Mouse (Mus musculus): Measurements from ENCODE around the gene Chsy1.
A peak's percentile ranks its signal among the peaks of the same experiment; 100 is the strongest.

Gene Chsy1

DNA sequence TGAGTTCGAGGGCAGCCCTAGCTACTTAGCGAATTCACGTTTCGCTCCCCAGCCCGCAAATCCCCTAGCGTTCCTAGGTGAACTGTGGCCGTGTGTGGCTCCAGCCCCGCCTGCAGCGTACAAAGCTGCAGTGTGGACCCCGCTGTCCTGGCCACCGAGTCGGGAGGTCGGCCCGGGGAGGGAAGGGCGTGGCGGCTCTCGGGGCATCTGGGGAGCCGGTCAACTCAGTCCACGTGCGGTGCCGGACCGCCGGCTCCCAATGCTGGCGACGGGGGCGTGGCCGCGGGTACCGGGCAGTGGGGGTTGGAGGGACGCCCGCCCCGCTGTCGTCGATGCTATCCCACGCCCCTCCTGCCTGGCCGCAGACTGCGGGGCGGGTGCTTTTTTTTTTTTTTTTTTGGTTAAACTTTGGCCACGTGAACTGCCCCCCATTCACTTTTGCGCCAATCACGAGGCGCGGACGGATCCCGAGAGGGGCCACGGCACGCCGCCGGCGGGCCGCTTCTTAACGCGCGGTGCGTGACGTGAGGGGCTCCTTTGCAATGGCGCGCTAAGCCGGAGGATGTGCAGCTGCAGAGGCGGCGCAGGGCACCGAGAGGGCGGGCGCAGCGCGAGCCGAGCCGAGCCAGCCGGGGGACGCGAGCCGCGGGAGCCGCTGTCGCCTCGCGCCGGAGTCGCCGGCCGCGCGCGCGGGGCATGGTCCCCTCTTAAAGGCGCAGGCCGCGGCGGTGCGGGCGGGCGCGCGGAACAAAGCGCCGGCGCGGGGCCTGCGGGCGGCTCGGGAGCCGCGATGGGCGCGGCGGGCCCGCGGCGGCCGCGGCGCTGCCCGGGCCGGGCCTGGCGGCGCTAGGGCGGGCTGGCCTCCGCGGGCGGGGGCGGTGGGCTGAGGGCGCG, at the start of gene Chsy1:
Gene Chsy1, plus strand, starts transcription at position 555 of the 894 bp plus-strand sequence.
- DNase-seq: peak; percentile 80 to 86

DNA sequence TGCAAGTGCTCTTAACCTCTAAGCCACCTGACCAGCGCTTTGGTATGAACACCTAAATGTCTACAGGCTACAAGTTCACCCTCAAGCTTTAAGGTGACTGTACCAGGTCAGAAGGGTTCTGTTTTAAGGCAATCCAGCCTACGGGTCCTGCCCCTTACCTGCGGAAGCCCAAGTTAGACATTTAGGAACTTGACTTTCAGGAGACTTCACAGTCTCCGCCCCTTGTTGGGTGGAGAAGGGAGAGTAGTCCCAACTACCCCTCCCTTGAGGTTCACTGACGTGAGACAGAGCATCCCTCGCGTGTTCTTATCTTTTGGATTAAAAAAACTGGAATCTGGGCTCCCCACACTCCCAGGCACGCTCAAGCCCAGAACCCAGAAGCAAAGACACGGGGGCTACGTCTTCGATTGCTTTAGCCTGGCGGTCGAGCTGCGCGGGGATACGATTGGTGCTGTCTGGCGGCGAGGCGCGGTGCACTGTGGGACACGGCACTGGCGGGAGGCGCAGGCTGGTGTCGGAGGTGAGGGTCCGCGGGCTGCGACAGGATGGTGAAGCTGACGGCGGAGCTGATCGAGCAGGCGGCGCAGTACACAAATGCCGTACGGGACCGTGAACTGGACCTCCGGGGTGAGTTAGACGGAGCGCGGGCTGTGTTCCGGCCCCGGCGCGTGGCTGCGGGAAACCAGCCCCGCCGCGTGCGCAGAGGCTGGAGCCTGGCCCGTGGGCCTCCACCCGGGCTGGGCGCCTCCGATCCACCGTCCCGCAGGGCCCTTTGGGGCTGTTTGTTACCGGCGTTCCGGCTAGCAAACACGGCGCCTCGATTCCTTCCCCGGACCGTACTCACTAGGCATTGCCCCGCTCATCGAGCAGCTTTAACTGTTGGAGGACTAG, 49.0 kb upstream of the Chsy1 start:
- peak; percentile 82 to 88 for DNase-seq

DNA sequence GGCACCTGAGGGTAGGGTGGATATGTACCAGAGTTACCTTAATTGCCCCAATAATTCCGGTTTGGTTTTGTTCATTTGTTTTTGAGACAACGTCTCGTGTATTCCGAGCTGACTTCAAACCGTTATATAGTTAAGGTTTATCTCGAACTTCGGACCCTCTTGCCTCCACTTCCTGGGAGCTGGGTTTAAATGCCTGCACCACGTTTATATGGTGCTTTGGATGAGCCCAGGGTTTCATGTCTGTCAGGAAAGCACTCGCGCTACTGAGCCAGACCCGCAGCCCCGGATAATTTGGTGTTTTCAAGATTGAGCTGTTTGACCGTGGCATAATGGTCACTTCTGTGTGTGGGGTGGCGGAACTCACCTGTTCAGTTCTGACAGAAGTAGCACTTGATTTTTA, 48.3 kb upstream of the Chsy1 start:
- DNase-seq: no peak

DNA sequence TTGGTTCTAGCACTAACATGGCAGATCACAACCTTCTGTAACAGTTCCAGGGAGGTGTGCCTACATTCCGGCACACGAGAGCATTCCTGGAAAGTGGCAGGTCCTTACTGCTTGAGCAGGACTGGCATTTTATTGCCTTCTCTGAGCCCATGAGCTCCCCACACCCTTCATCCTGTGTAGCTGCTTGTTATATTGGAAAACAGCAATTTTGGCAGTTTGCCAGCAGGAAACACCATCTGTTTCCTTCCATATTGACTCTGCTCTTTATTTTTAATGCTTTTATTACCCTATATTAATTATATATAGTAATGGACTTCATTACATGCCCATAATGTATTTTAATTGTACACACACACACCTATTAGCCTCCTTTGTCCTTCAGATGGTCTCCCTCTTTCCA, 32.9 kb upstream of the Chsy1 start:
- DNase-seq: no peak

DNA sequence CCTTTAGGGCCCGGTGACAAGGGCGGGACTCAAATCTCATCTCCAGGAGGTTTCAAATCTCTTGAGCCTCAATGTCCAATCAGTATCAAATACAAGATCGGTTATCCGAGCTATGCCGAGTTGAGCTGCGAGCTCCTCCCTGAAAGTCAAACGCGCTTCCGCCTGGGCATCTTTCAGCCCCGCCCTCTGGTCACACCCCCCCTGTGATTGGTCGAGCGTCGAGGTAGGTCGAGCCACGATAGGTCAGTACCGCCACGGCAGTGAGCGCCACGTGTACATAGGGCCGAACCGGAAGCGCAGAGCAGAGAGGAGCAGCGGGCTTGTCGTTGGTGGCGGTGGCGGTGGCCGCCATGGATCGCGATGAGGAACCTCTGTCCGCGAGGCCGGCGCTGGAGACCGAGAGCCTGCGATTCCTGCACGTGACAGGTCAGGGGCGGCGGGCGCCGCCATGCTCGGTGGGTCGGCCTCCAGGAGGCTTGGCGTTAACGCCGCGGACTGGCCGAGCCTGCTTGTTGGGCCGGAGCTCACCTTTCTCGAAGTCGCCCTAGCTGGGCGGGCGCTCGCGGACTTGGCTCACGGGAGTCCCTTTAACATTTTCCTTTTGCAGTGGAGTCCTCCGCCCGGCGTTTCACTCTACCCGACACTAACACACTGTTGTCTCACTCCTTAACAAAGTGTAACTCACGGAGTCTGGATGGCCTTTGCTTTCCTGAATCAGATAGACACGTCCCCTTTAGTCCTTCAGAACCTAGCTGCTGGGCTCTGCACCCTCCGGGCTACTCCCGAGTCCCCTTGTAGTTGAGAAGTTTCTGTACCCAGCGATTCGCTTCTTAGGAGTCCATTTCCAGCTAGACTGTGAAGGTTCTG, 29.7 kb upstream of the Chsy1 start, which contains the start of gene Selenos:
Gene Selenos, plus strand, starts transcription at position 286 of the 867 bp plus-strand sequence.
- DNase-seq: peak; percentile 96 to 97

DNA sequence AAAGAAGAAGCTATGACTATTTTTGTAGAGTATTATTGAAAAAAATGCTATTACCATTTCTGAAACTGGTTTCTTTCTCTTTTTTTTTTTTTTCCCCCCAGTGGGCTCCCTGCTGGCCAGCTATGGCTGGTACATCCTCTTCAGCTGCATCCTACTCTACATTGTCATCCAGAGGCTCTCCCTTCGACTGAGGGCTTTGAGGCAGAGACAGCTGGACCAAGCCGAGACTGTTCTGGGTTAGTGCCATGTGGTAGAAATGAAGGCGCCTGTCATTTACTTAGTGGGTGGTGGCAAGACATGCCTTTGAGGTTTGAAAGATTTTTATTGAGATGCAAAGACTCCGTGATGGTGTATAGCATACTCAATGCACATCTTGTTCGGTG, 29.1 kb upstream of the Chsy1 start:
- DNase-seq: no peak

DNA sequence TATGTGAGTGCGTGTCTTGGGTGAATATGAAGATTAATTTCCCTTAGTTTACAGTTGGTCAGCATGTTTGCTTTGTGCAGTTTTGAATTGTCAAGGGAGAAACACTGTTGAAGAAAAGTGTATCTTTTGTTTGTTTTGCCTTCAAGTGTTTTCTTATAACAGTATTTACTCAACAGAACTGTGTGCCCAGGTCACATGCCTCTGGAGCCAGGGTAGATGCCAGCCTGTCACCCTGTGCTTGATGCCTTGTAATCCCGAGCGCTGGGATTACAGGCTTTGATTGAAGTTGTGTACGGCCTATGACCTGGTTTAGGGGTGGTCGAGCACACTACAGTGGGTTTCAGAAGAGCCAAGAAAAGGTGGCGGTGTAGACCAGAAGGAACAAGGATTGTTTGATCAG, 25.6 kb upstream of the Chsy1 start:
- DNase-seq: no peak

DNA sequence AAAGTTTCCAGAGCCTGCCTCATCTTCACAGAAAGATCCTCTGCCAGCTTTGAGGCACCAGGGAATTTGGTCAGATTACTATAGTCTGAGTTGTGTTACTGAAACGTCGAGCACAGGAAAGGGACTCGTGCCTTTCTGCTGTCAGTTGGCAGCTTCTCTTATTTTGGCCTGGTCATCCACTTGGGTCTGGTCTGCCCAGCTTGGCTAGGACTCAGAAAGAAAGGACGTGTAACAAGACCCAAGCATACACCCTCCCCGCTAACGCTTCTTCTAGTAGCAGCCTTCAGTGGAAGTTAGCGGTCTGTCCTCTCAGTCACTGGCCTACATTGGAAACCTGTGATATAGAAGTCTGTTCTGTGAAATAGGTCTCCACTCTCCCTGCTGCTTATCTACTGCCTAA, 24.8 kb upstream of the Chsy1 start:
- DNase-seq: no peak

DNA sequence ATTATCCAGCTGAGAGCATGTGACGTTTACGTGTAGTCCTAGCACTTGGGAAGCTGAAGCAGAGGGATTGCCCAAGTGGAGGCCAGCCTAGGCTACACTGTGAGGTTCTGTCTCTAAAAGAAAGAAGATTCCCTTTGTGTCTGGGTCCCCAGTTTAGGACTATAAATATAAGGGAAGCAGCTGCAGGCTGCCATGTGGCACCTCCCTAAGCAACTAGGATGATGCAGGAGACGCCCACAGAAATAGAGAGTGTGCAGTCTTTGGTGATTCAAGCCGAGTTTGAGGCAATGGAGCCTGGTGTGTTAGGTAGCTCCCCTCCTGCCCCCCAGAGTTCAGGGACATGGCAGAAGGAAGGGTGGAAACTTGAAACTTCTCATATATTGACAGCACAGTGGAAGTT, 21.7 kb upstream of the Chsy1 start:
- no peak for DNase-seq

DNA sequence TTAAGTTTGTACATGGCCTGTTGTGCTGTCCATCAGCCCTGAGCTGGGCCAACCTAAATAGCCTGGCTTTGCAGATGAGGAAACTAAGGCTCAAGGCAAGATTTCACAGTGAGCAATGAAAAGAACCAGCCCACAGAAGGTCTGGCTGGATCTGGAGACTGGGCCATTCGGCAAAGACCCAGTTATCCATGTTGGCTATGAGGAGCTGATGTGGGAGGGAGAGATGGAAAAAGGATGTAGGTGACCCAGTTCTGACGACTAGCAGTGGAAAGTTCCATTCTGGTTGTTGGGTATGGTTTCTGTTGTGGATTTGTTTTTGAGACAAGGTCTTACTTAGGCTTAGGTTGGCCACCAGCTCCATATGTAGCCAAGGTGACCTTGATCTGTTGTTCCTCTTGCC, 21.2 kb upstream of the Chsy1 start:
- DNase-seq: no peak

DNA sequence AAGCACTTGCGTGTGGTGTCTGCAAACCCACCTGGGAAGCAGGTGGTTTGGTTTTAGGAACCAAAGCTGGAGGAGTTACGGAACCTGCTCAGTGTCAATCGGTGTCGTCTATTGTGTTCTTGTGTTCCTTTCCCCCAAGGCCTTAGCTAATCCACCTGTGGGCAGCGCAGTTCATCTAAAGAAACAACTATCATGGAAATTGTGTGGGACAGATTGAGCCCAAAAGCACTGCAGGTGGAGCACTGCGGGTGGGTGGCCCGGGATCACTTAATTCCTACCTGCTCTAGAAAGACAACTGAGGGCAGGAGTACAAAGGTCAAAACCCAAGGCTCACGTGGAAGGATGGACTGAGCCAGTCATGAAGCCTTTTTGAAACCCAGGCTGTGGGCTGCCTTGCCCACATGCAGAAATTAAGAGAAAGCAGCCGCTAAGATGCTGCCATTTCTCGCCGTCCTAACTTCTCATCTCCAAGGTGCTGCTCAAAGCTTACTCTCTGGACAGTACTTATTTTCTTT, 18.6 kb upstream of the Chsy1 start:
- DNase-seq: peak; percentile 16 to 39

DNA sequence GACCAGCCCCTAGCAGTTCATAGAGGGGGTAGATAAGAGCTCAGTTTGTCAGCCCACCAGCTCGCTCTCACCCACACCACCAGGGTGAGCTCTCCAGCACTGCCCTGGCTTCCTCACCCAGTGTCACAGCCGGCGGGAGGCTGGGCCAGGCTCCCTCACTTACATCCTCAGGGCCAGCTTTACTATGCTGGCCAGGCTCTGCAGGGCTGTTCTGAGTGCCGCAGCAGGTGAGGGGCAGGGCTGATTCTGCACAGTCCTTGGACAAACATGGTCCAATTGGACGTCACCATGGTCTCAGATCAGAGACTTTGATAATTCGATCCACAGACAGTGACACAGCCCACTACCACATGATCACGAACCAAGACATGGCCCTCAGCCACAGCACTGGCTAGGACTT, 17.8 kb upstream of the Chsy1 start:
- DNase-seq: no peak

DNA sequence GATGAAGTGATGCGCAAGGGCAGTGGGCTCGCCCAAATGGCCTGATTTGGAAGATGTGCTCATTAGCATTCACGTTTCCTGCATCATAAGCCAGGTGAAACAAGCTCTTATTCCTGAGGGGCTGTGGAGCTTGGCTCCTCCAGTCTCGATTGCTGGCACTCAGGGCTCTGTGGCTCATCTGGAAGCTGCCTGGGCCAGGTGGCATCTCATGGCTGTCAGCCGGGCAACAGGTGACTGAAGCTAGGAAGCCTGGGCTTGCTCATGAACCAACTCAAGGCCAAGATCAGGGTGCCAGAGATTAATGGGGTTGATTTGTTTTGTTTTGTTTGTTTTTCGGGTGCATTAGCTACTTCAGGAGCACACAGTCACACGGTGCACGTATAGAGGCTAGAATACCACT, 16.7 kb upstream of the Chsy1 start:
- DNase-seq: no peak

DNA sequence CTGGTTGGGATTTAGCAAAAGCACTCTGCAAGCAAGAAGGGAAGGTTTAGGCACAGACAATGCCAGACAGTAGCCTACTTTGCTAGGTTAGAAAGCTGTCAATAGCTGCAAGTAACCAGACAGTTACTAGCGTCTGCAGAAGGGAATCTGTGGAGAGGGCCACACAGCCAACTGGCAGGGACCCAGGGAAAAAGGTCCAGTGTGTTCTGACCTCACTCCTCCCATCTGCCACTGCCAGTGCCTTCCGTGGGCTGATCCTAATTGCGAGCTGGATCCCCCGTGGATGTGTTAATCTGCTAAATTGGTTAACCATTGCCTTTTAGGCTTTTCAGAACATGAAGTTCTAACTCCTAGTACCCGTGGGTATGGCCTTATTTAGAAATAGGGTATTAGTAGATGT, 15.2 kb upstream of the Chsy1 start:
- peak in 1 of 2 experiments; percentile 71 for DNase-seq

DNA sequence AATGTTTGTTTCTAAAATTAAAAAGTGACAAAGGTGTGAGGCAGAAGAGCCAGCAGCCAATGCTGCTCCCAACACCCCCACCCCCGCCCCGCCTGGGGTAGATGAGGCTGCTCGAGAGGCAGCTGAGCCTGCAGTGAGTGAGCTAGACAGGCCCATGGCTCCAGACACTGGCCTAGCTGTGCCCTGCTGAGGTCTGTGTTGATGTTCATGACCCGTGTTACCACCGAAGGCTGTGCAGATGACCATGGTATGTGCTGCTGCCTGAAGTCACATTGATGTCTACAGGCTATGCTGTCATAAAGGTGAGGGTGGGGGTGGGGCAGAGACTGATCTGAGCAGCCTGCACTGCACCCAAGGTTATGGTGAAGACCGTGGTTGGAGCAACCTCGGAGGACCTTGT, 10.5 kb upstream of the Chsy1 start:
- no peak for DNase-seq

DNA sequence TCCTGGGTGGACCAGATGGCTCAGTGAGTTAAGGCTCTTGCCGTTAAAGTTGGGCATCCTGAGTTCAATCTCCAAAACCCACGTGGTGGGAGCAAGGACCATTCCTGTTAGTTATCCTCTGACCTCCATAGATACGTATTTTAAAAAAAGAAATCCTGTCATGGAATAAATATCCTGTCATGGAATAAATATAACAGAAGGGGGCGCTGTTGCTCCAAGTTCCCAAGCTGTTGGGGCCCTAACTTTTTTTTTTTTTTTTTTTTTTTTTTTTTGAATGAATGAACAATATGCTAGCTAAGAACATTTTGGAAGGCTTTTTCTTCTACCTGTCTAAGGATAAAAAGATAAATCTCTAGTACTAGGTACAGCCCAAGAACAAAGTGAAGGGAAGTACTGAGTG, 7.4 kb upstream of the Chsy1 start:
- DNase-seq: peak in 1 of 2 experiments; percentile 32

DNA sequence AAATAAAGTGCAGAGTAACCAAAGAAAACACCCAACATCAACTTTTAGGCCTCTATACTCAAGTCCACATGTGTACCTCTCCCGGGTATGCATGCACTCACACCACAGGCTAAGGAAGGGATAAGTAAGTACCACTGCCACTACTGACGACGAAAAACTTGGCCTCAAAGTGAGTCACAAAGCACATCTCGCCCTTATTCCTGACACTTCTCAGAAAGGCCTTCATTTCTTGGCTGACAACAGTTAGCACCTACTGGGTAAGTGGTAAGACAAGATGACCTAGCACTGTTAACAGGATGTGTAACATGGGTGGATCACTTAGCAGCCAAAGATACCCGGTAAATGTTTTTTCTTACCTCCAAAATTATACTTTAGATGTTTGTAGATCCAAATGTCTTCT, 4.8 kb upstream of the Chsy1 start:
- no peak for DNase-seq

DNA sequence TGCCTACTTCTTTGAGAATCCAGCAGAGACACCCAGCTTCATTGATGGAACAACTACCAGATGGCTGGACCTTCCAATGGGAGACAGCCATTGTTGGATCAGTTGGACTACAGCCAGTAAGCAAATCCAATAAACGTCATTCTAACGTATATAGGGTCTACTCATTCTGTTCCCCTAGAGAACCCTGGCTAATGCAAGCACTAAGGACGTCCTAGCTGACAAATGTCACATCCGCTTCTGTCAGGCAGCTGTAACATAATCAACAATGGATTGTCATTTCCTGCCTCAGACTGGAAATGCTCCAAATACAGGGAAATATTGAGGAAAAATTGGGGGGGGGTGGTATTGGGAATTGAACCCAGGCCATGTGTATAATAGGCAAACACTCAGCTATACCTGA, 3.5 kb upstream of the Chsy1 start:
- DNase-seq: no peak

DNA sequence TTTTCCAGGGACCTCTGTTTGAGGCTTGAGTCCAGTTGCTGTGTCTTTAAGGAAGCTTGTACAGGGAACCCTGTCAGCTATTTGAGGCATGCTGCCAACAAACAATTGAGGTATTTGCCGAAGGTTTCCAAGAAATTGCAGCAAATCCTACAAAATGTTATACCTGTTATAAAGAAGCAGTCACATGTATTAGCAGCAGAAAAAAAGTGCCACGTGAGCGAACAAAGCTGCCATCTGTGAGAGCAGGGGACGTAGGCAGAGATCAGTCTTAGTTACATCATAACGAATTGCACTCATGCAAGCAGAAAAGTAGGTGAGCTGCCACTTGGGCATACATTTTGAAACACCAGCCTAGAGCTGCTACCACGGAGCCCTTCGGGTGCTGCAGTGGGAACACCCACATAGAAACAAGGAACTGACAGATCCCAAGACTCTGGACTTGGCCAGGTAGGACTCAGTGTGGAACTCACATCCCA, 2.7 kb upstream of the Chsy1 start:
- DNase-seq: peak; percentile 13 to 44

DNA sequence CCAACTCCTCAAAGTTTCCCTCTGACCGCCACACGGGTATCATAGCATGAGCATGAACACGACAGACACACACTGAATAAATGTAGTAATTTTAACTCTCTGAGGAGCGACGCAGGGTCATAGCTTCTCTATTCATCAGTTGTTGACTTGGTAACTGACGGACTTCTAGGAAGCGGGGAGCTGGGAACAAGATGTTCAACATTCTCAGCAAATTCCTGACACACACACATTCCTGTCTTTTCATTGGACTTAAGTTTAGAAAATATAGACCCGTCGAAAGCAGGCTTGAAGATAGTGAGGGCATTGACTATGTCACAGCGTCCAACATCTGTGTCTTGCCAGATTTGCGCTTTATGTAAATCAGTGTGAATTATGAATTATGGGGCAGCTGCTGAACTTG, 2.1 kb upstream of the Chsy1 start:
- peak in 1 of 2 experiments; percentile 42 for DNase-seq

DNA sequence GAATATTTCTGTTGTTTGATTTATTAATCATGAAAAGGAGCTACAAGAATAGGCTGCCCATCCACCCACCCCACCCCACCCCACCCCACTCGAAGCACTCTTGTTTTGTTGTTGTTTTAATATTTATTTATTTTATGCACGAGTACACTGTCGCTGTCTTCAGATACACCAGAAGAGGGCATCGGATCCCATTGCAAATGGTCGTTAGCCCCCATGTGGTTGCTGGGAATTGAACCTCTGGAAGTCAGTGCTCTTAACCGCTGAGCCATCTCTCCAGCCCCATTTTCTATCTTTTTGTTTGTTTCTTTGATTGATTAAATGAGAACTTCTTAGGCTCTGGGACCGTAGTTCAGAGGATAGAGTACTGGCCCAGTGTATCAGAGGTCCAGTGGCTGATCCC, 1.4 kb upstream of the Chsy1 start:
- DNase-seq: peak; percentile 13 to 29

DNA sequence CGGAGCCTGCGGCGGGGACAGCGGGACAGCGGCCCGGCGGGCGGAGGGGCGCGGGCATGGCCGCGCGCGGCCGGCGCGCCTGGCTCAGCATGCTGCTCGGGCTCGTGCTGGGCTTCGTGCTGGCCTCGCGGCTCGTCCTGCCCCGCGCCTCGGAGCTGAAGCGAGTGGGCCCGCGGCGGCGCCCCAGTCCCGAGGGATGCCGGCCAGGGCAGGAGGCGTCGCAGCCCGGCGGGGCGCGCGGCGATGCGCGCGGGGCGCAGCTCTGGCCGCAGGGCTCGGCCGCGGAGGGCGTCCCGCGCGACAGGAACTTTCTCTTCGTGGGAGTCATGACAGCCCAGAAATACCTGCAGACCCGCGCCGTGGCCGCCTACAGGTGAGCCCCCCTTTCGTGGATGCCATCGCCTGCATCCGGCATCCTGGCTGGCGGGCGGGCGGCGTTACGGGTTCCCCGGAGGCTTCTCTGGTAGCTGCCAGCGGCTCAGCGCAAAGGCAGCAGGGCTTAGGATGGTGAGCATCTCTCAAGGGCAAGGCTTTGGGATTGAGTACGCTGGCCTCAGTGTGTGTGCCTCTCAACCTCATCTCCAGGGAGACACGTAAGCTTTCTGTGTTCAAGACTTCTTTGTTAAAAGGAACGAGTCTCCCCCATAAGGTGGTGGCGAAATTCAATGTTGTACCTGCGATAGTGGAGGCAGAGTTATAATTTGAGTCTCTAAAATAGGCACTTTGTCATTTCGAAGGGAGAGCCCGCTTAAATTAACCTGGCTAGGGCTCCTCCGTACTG, 730 bp downstream of the Chsy1 start:
- no peak for DNase-seq
